Mouse (Mus musculus): Measurements from ENCODE around the gene Txnrd1. TPM values are rescaled to one million over a fixed set of nuclear protein-coding genes. Genes with fewer than 3 reads are reported as not detected.

Gene Txnrd1
- polyA plus RNA-seq, 1 experiment: 80.6 TPM

GRCm38 (mm10) chr10:82844731-82845130 is 11.0 kb downstream of the Txnrd1 start:
- no peaks in the 10 kb centered on the region for H3K9me3 ChIP-seq
- TF ChIP-seq FLI1 (IDR thresholded peaks at IDR 0.05; ENCODE audit: low read length) (no peak), GATA1 (IDR thresholded peaks at IDR 0.05; ENCODE audit: borderline replicate concordance, low read length) (no peak)
- peaks cover 30% of the 10 kb centered on the region for H3K27me3 ChIP-seq (replicated peaks)
- no peaks in the 10 kb centered on the region for H3K4me1 ChIP-seq
- H3K4me3 ChIP-seq (replicated peaks): no peak overlapping the region
- H3K36me3 ChIP-seq (replicated peaks; ENCODE audit: low read length): no peaks in the 10 kb centered on the region

- Histone ChIP-seq H3K9me3 (no peaks in the 10 kb centered on the region), H3K4me1 (peaks cover 5% of the 10 kb centered on the region; the same call in 1 of the 2 replicates), H3K4me3 (replicated peaks) (no peak overlapping the region), H3K27me3 (replicated peaks) (peaks cover 30% of the 10 kb centered on the region), H3K36me3 (replicated peaks; ENCODE audit: low read length) (no peaks in the 10 kb centered on the region)
- TF ChIP-seq FLI1 (IDR thresholded peaks at IDR 0.05; ENCODE audit: low read length): no peak
- TF ChIP-seq GATA1 (IDR thresholded peaks at IDR 0.05; ENCODE audit: borderline replicate concordance, low read length): no peak
Measured at GRCm38 (mm10) chr10:82847821-82848459, 14.2 kb downstream of the Txnrd1 start.

- no peak overlapping the region for H3K4me3 ChIP-seq (replicated peaks)
- no peaks in the 10 kb centered on the region for H3K36me3 ChIP-seq (replicated peaks; ENCODE audit: low read length)
- peaks cover 21% of the 10 kb centered on the region for H3K27me3 ChIP-seq (replicated peaks)
- no peaks in the 10 kb centered on the region for H3K9me3 ChIP-seq
- no peak for TF ChIP-seq GATA1 (IDR thresholded peaks at IDR 0.05; ENCODE audit: borderline replicate concordance, low read length)
- peaks cover 5% of the 10 kb centered on the region; the same call in 1 of the 2 replicates for H3K4me1 ChIP-seq
Measured at GRCm38 (mm10) chr10:82849686-82850353, 16.1 kb downstream of the Txnrd1 start.

DNA sequence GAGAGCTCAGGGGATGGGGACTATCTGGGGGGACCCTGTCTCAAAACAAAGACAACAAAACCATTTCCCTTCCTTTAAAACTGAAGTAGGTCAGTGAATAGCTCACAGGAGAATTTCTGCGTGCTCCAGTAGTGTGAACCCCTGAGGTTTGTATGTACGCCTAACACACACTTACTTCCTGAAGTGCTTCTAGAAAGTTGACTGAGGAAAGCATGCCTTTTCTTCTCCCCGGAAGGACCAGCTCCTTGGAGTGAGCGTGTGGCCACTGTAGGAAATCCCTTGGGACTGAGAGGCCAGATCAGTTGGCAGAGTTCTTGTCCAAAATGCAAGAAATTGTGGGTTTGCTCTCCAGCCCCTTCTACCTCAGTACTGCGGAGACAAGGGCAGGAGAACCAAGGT is 16.6 kb downstream of the Txnrd1 start:
- Histone ChIP-seq H3K4me1 (peaks cover 5% of the 10 kb centered on the region; the same call in 1 of the 2 replicates), H3K9me3 (no peaks in the 10 kb centered on the region), H3K27me3 (replicated peaks) (peaks cover 21% of the 10 kb centered on the region), H3K4me3 (replicated peaks) (no peak overlapping the region), H3K36me3 (replicated peaks; ENCODE audit: low read length) (no peaks in the 10 kb centered on the region)
- no peak for TF ChIP-seq FLI1 (IDR thresholded peaks at IDR 0.05; ENCODE audit: low read length)
- no peak for TF ChIP-seq GATA1 (IDR thresholded peaks at IDR 0.05; ENCODE audit: borderline replicate concordance, low read length)

GRCm38 (mm10) chr10:82851751-82852150 is 18.0 kb downstream of the Txnrd1 start:
- H3K27me3 ChIP-seq (replicated peaks): peaks cover 18% of the 10 kb centered on the region
- H3K4me3 ChIP-seq (replicated peaks): no peak overlapping the region
- TF ChIP-seq FLI1 (IDR thresholded peaks at IDR 0.05; ENCODE audit: low read length): no peak
- TF ChIP-seq GATA1 (IDR thresholded peaks at IDR 0.05; ENCODE audit: borderline replicate concordance, low read length): no peak

GRCm38 (mm10) chr10:82858032-82858680 is 24.4 kb downstream of the Txnrd1 start:
- peaks cover 43% of the 10 kb centered on the region for H3K4me1 ChIP-seq
- no peak for TF ChIP-seq GATA1 (IDR thresholded peaks at IDR 0.05; ENCODE audit: borderline replicate concordance, low read length)
- no peak for TF ChIP-seq FLI1 (IDR thresholded peaks at IDR 0.05; ENCODE audit: low read length)
- no peaks in the 10 kb centered on the region for H3K27me3 ChIP-seq (replicated peaks)
- H3K9me3 ChIP-seq: no peaks in the 10 kb centered on the region
- H3K36me3 ChIP-seq (replicated peaks; ENCODE audit: low read length): peaks cover 16% of the 10 kb centered on the region
- H3K4me3 ChIP-seq (replicated peaks): peak overlapping the region; percentile 96

More at GRCm38 (mm10) chr10:82851751-82852150, 18.0 kb downstream of the Txnrd1 start:
- Histone ChIP-seq H3K36me3 (replicated peaks; ENCODE audit: low read length) (peaks cover 2% of the 10 kb centered on the region), H3K9me3 (no peaks in the 10 kb centered on the region), H3K4me1 (peaks cover 11% of the 10 kb centered on the region; the same call in 1 of the 2 replicates)

GRCm38 (mm10) chr10:82858691-82859532 is 25.2 kb downstream of the Txnrd1 start:
- Histone ChIP-seq H3K27me3 (replicated peaks) (no peaks in the 10 kb centered on the region), H3K36me3 (replicated peaks; ENCODE audit: low read length) (peaks cover 24% of the 10 kb centered on the region), H3K9me3 (no peaks in the 10 kb centered on the region), H3K4me1 (peaks cover 50% of the 10 kb centered on the region), H3K4me3 (replicated peaks) (peak overlapping the region; percentile 96)
- no peak for TF ChIP-seq FLI1 (IDR thresholded peaks at IDR 0.05; ENCODE audit: low read length)
- no peak for TF ChIP-seq GATA1 (IDR thresholded peaks at IDR 0.05; ENCODE audit: borderline replicate concordance, low read length)

DNA sequence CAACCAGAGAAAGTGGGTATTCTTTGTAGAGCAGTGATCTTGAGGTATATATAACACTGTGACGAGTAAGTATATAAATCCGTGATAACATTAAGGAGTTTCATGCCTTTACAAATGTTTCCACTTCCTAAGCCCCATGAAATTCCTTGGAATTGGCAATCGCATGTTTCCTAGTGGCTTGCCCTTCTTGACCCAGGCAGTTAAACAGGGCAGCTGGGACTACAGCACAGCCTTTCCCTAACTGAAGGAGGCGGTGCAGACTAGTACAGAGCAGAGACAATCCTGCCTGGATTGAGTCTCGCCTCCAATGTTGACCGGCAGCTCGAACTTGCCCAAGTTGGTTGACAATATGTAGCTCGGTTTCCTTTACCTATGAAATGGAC is 25.8 kb downstream of the Txnrd1 start:
- Histone ChIP-seq H3K9me3 (no peaks in the 10 kb centered on the region), H3K4me1 (peaks cover 56% of the 10 kb centered on the region), H3K27me3 (replicated peaks) (no peaks in the 10 kb centered on the region), H3K36me3 (replicated peaks; ENCODE audit: low read length) (peaks cover 30% of the 10 kb centered on the region), H3K4me3 (replicated peaks) (peak overlapping the region; percentile 96)
- no peak for TF ChIP-seq GATA1 (IDR thresholded peaks at IDR 0.05; ENCODE audit: borderline replicate concordance, low read length)
- TF ChIP-seq FLI1 (IDR thresholded peaks at IDR 0.05; ENCODE audit: low read length): no peak

DNA sequence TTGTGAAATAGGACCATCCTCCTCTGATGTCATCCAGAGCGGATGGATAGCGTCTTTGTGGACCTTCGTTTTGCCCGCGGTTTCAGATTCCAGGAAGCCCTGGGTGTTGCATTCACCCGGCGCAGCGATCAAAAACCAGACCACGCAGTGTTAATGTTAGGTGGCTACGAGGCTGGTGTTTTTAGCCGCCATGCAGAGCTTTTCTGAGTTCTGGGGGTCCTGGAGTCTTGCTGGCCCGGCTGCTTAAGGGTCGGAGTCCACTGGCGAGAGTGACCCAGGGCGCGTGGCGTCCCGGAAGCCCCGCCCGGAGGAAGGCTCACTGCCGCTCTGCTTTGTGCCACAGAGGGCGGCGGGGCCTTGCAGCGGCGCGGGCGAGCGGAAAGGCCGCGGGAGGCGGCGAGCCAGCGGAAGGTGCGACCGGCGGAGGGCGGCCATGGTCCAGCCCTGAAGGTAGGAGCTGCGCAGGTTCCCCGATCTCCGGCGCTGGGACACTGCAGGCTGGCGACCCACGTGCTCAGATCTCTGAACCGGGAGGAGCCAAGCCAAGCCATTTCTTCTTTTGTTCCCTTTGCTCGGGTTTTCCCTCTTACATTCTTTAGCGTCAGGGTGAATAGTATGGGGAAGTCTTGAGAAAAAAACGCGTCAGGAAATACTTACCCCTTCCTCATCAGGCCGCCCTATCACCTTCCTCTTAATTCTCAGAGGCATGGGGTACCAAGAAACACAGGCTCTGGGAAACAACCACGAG is 26.6 kb downstream of the Txnrd1 start:
- Histone ChIP-seq H3K4me3 (replicated peaks) (peak overlapping the region; percentile 96), H3K27me3 (replicated peaks) (no peaks in the 10 kb centered on the region), H3K4me1 (peaks cover 61% of the 10 kb centered on the region), H3K9me3 (no peaks in the 10 kb centered on the region), H3K36me3 (replicated peaks; ENCODE audit: low read length) (peaks cover 36% of the 10 kb centered on the region)
- TF ChIP-seq FLI1 (IDR thresholded peaks at IDR 0.05; ENCODE audit: low read length): no peak
- no peak for TF ChIP-seq GATA1 (IDR thresholded peaks at IDR 0.05; ENCODE audit: borderline replicate concordance, low read length)

All from megakaryocyte, embryonic 14.5 days (primary cell).